Mouse (Mus musculus): ENCODE measurements around the gene Macrod2. TPM values are rescaled to one million over a fixed set of nuclear protein-coding genes. Genes with fewer than 3 reads are reported as not detected.

Gene Macrod2
- polyA plus RNA-seq, 1 experiment from 2014 or later, result 34.2 TPM

DNA sequence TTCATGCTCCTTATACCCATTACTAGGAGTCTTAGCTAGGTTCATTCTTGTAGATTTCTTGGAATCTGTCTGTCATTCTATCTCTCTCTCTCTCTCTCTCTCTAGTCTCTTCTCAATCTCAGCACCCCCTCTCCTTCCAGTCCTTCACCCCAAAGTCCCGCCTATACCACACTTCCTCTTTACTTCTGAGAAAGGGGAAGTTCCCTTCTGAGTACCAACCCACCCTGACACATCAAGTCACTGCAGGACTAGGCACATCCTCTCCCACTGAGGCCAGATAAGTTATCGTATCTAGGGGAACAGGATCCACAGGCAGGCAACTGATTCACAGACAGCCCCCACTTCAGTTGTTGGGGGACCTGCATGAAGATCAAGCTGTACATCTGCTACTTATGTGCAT lies 389.5 kb downstream of the Macrod2 start:
- Histone ChIP-seq H3K4me3 (no peak overlapping the region), H3K9me3 (no peaks in the 10 kb centered on the region), H3K27ac (no peak overlapping the region), H3K27me3 (ENCODE audit: poor library complexity, severe bottlenecking) (no peaks in the 10 kb centered on the region; the same call in 1 of the 2 replicates), H3K36me3 (replicated peaks) (no peaks in the 10 kb centered on the region), H3K4me1 (no peaks in the 10 kb centered on the region; the same call in 1 of the 2 replicates)
- DNase-seq (ENCODE audit: extremely low spot score, low spot score), result no peak
- 85% methylated on average over 2 of the region's 2 CpGs for WGBS

GRCm38 (mm10) chr2:140790363-140790762 lies 395.3 kb downstream of the Macrod2 start:
- 76% methylated on average over 5 of the region's 5 CpGs for WGBS
- H3K9me3 ChIP-seq, result no peaks in the 10 kb centered on the region
- no peaks in the 10 kb centered on the region for H3K36me3 ChIP-seq (replicated peaks)
- H3K27me3 ChIP-seq (ENCODE audit: poor library complexity, severe bottlenecking), result no peaks in the 10 kb centered on the region
- no peak overlapping the region for H3K27ac ChIP-seq
- H3K4me1 ChIP-seq, result no peaks in the 10 kb centered on the region; the same call in 1 of the 2 replicates
- no peak overlapping the region for H3K4me3 ChIP-seq
- no peak for DNase-seq (ENCODE audit: extremely low spot score, low spot score)

DNA sequence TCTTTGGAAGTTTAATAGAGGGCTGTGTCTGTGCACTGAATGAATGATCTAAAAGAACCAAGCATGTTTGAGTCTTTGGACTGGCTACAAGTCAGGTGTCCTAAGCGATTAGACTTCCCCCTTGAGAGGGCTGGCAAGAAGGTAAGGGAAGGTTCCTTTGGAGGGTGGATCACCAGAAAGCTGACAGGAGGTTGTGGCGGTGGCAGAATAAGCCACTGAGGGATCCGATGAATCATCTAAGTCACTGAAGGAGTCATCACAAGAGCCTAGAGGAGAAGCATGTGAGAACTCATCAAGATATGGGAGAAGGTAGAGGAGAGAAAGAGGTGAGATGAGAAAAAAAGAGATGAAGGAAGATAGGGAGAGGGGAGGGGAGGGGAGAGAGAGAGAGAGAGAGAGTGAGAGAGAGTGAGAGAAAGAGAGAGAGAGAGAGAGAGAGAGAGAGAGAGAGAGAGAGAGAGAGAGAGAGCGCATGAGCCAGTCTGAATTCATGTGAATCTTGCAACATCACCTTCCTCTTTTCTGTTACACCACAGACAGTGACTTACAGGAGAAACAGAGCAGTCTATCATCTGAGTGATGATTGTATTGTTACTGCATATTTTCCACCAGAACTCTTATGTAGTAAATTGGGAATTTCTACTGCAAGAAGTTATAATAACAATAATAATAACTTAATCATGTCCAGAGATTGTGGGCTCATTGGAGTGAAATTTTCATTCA lies 398.9 kb downstream of the Macrod2 start:
- WGBS, result 94% methylated on average over 4 of the region's 4 CpGs
- H3K36me3 ChIP-seq (replicated peaks), result no peaks in the 10 kb centered on the region

GRCm38 (mm10) chr2:140811693-140812092 lies 416.6 kb downstream of the Macrod2 start:
- Histone ChIP-seq H3K27me3 (ENCODE audit: poor library complexity, severe bottlenecking) (no peaks in the 10 kb centered on the region), H3K4me1 (no peaks in the 10 kb centered on the region), H3K36me3 (replicated peaks) (no peaks in the 10 kb centered on the region), H3K27ac (no peak overlapping the region), H3K4me3 (no peak overlapping the region), H3K9me3 (no peaks in the 10 kb centered on the region)
- no peak for DNase-seq (ENCODE audit: extremely low spot score, low spot score)
- 93% methylated on average over 4 of the region's 4 CpGs for WGBS

More for the DNA sequence above, 398.9 kb downstream of the Macrod2 start:
- no peak overlapping the region for H3K4me3 ChIP-seq
- no peaks in the 10 kb centered on the region for H3K27me3 ChIP-seq (ENCODE audit: poor library complexity, severe bottlenecking)
- no peaks in the 10 kb centered on the region for H3K4me1 ChIP-seq
- no peaks in the 10 kb centered on the region for H3K9me3 ChIP-seq
- no peak overlapping the region for H3K27ac ChIP-seq
- DNase-seq (ENCODE audit: extremely low spot score, low spot score), result no peak

DNA sequence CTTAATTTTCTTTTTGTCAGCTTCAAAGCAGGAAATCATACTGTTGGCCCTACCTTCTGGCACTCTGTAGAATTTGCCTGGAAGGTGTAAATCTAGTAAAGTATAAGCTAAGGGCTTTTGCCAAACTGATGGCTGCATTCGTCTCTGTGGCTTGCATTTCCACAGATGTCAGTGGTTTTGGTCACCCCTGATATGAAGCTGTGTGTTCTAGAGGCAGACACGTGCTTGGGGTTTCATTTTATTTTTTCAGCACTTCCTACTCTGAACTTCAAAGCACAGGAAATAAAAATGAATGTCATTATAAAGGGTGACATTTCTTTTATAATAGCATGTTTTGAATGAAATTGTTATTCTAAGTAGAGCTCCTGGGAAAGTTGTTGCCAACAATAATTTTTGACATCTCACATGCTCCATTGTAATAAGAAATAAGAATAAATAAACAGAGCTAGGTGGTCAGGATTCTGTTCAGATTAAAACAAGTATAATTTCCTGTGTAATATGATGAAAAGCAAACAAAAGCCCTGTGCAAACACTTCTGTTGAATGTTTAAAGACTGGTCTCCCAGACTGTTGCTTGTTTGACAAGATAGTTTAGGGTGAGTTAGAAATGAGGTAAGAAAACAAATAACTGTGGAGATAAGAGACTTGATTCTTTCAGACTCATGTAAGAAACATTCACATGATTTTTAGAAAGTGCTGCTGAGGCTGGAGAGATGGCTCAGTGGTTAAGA lies 424.4 kb downstream of the Macrod2 start:
- H3K36me3 ChIP-seq (replicated peaks), result no peaks in the 10 kb centered on the region
- H3K9me3 ChIP-seq, result no peaks in the 10 kb centered on the region
- no peak for DNase-seq (ENCODE audit: extremely low spot score, low spot score)
- no peak overlapping the region for H3K4me3 ChIP-seq
- H3K27me3 ChIP-seq (ENCODE audit: poor library complexity, severe bottlenecking), result no peaks in the 10 kb centered on the region
- 70% methylated on average over 2 of the region's 2 CpGs for WGBS
- H3K27ac ChIP-seq, result no peak overlapping the region
- no peaks in the 10 kb centered on the region for H3K4me1 ChIP-seq

DNA sequence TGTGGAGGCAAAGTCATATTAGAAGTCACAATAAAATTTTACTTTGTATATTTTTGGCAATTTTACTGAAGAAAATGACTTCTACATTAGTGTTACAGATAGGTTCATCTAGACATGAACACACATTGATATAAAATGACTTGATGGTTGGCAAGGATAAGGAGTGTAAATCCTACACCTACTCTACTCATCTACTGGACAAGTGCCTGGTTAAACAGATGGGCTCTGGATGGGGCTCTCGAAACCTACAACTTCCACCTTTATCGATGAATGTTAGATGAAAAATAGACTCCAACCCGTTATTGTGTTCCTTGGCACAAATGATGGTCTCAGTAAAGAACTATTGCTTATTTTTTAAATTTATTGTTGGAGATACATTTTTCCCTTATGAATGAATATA lies 427.3 kb downstream of the Macrod2 start:
- Histone ChIP-seq H3K9me3 (no peaks in the 10 kb centered on the region), H3K27ac (no peak overlapping the region), H3K27me3 (ENCODE audit: poor library complexity, severe bottlenecking) (no peaks in the 10 kb centered on the region), H3K4me1 (no peaks in the 10 kb centered on the region), H3K36me3 (replicated peaks) (no peaks in the 10 kb centered on the region), H3K4me3 (no peak overlapping the region)
- 92% methylated on average over 3 of the region's 3 CpGs for WGBS
- DNase-seq (ENCODE audit: extremely low spot score, low spot score), result no peak

- H3K4me1 ChIP-seq, result no peaks in the 10 kb centered on the region
- H3K27me3 ChIP-seq (ENCODE audit: poor library complexity, severe bottlenecking), result no peaks in the 10 kb centered on the region
- no peak overlapping the region for H3K4me3 ChIP-seq
- no peaks in the 10 kb centered on the region for H3K9me3 ChIP-seq
- no peak for DNase-seq (ENCODE audit: extremely low spot score, low spot score)
- no peak overlapping the region for H3K27ac ChIP-seq
- no peaks in the 10 kb centered on the region for H3K36me3 ChIP-seq (replicated peaks)
- 76% methylated on average over 2 of the region's 2 CpGs for WGBS
These were observed 431.1 kb downstream of the Macrod2 start for GRCm38 (mm10) chr2:140826241-140826640.

- Histone ChIP-seq H3K27ac (no peak overlapping the region), H3K36me3 (replicated peaks) (no peaks in the 10 kb centered on the region), H3K9me3 (no peaks in the 10 kb centered on the region), H3K4me3 (no peak overlapping the region), H3K4me1 (no peaks in the 10 kb centered on the region), H3K27me3 (ENCODE audit: poor library complexity, severe bottlenecking) (no peaks in the 10 kb centered on the region)
- DNase-seq (ENCODE audit: extremely low spot score, low spot score), result no peak
- WGBS, result 92% methylated on average over 5 of the region's 5 CpGs
These were observed 433.8 kb downstream of the Macrod2 start for GRCm38 (mm10) chr2:140828859-140829258.

DNA sequence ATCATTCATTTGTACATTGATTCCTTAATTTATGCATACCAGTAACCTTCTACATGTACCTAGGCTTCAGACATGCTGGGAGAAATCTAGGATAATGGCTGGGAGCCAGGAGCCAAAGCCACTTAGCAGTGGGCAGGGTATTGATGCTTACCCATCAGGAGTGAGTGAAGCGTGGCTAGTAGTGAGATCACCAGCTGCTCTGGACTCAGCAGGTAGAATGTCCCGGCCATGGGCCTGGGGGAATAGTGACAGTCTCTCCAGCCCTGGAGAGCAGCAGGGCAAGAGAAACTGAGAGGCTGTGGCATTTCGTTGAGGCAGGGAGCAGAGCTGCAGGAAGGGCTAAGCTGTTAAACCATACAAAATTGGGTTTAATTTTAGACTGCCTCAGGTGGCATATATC lies 435.0 kb downstream of the Macrod2 start:
- no peak for DNase-seq (ENCODE audit: extremely low spot score, low spot score)
- H3K4me1 ChIP-seq, result no peaks in the 10 kb centered on the region
- no peaks in the 10 kb centered on the region for H3K27me3 ChIP-seq (ENCODE audit: poor library complexity, severe bottlenecking)
- 62% methylated on average over 3 of the region's 3 CpGs for WGBS
- no peaks in the 10 kb centered on the region for H3K36me3 ChIP-seq (replicated peaks)
- no peaks in the 10 kb centered on the region for H3K9me3 ChIP-seq
- H3K4me3 ChIP-seq, result no peak overlapping the region
- no peak overlapping the region for H3K27ac ChIP-seq

GRCm38 (mm10) chr2:140839371-140839770 lies 444.3 kb downstream of the Macrod2 start:
- no peak overlapping the region for H3K4me3 ChIP-seq
- peaks cover 12% of the 10 kb centered on the region for H3K4me1 ChIP-seq
- H3K27ac ChIP-seq, result no peak overlapping the region
- H3K27me3 ChIP-seq (ENCODE audit: poor library complexity, severe bottlenecking), result no peaks in the 10 kb centered on the region
- H3K36me3 ChIP-seq (replicated peaks), result no peaks in the 10 kb centered on the region
- no peaks in the 10 kb centered on the region for H3K9me3 ChIP-seq
- no peak for DNase-seq (ENCODE audit: extremely low spot score, low spot score)
- 26% methylated on average over 2 of the region's 2 CpGs for WGBS

DNA sequence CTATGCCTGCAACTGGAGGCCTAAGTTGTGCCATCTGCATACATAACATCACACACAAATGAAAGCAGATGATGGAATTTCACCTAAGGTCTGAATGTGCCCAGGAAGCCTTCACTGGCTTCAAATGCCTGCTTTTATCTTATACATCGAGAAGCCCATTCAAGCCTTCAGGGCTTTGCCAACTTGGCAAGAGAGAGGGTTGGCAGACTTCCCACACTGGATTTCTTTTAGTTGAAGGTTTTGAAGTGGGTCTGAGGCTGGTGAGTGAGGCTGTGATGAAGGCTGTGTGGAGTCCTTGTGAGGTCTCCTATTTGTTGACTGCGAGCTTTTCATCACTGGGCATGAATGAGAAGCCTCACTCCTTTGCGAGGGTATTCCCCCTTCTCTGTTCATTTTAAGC lies 444.8 kb downstream of the Macrod2 start:
- Histone ChIP-seq H3K27me3 (ENCODE audit: poor library complexity, severe bottlenecking) (no peaks in the 10 kb centered on the region), H3K4me1 (peaks cover 12% of the 10 kb centered on the region), H3K4me3 (no peak overlapping the region), H3K27ac (no peak overlapping the region), H3K36me3 (replicated peaks) (no peaks in the 10 kb centered on the region), H3K9me3 (no peaks in the 10 kb centered on the region)
- no peak for DNase-seq (ENCODE audit: extremely low spot score, low spot score)
- 64% methylated on average over 3 of the region's 3 CpGs for WGBS

GRCm38 (mm10) chr2:140844030-140844429 lies 448.9 kb downstream of the Macrod2 start:
- 85% methylated on average over 5 of the region's 5 CpGs for WGBS
- DNase-seq (ENCODE audit: extremely low spot score, low spot score), result no peak
- H3K9me3 ChIP-seq, result no peaks in the 10 kb centered on the region
- H3K27me3 ChIP-seq (ENCODE audit: poor library complexity, severe bottlenecking), result no peaks in the 10 kb centered on the region
- H3K36me3 ChIP-seq (replicated peaks), result no peaks in the 10 kb centered on the region
- H3K27ac ChIP-seq, result no peak overlapping the region
- peaks cover 12% of the 10 kb centered on the region for H3K4me1 ChIP-seq
- no peak overlapping the region for H3K4me3 ChIP-seq

- no peaks in the 10 kb centered on the region for H3K9me3 ChIP-seq
- H3K4me3 ChIP-seq, result no peak overlapping the region
- H3K27me3 ChIP-seq (ENCODE audit: poor library complexity, severe bottlenecking), result no peaks in the 10 kb centered on the region
- WGBS, result 93% methylated on average over 5 of the region's 5 CpGs
- H3K27ac ChIP-seq, result no peak overlapping the region
- H3K36me3 ChIP-seq (replicated peaks), result no peaks in the 10 kb centered on the region
- no peak for DNase-seq (ENCODE audit: extremely low spot score, low spot score)
- no peaks in the 10 kb centered on the region; the same call in 1 of the 2 replicates for H3K4me1 ChIP-seq
These were observed 452.8 kb downstream of the Macrod2 start for GRCm38 (mm10) chr2:140847817-140848428.
